Mouse (Mus musculus) granulocyte monocyte progenitor cell, adult 5-6 weeks (primary cell): ENCODE results near the gene Pcdh15. TPM values are rescaled to one million over a fixed set of nuclear protein-coding genes. Genes with fewer than 3 reads are reported as not detected.

Experiments used
- ATAC-seq: replicated peaks from 2 replicates; pipeline ENCODE4 v1.8.0; 2016; ENCODE audit warnings: mild to moderate bottlenecking, moderate TSS enrichment, inconsistent platforms; ENCODE audit not compliant: poor library complexity, severe bottlenecking
- total RNA-seq, 2 experiments: library from RNA; stranded (forward) in 1 of 2; stranded (reverse) in 1 of 2; fragments of 200-712, 200-1000 nt in 1 of 2; fragments of >200 nt in 1 of 2; fragmentation: Nextera tagmentation in 1 of 2; gene quantifications; 2 replicates each; pipeline ENCODE4 v1.2.3; 2014 to 2017

Pcdh15 gene
- total RNA-seq, 2 experiments from 2014 or later: not detected

GRCm38 (mm10) chr10:73326861-73327260 lies 227.7 kb downstream of the Pcdh15 start:
- ATAC-seq: no peak

GRCm38 (mm10) chr10:73333426-73333825 lies 234.3 kb downstream of the Pcdh15 start:
- no peak for ATAC-seq

GRCm38 (mm10) chr10:73379001-73379400 lies 279.9 kb downstream of the Pcdh15 start:
- ATAC-seq: no peak

GRCm38 (mm10) chr10:73384003-73384402 lies 284.9 kb downstream of the Pcdh15 start:
- ATAC-seq: no peak

- ATAC-seq: no peak
Measured at GRCm38 (mm10) chr10:73400426-73400825, 301.3 kb downstream of the Pcdh15 start.

GRCm38 (mm10) chr10:73425408-73425807 lies 326.3 kb downstream of the Pcdh15 start:
- no peak for ATAC-seq

GRCm38 (mm10) chr10:73431345-73431744 lies 332.2 kb downstream of the Pcdh15 start:
- no peak for ATAC-seq

GRCm38 (mm10) chr10:73484082-73484481 lies 384.9 kb downstream of the Pcdh15 start:
- no peak for ATAC-seq

GRCm38 (mm10) chr10:73491654-73492053 lies 392.5 kb downstream of the Pcdh15 start:
- no peak for ATAC-seq

- no peak for ATAC-seq
Measured at GRCm38 (mm10) chr10:73514846-73515245, 415.7 kb downstream of the Pcdh15 start.

- ATAC-seq: no peak
Measured at GRCm38 (mm10) chr10:73515742-73516141, 416.6 kb downstream of the Pcdh15 start.

GRCm38 (mm10) chr10:73519438-73519837 lies 420.3 kb downstream of the Pcdh15 start:
- no peak for ATAC-seq

- no peak for ATAC-seq
Measured at GRCm38 (mm10) chr10:73552831-73553230, 453.7 kb downstream of the Pcdh15 start.

- no peak for ATAC-seq
Measured at GRCm38 (mm10) chr10:73564216-73564615, 465.1 kb downstream of the Pcdh15 start.

GRCm38 (mm10) chr10:73574711-73575297 lies 475.7 kb downstream of the Pcdh15 start:
- no peak for ATAC-seq

GRCm38 (mm10) chr10:73667501-73667900 lies 568.4 kb downstream of the Pcdh15 start:
- no peak for ATAC-seq

GRCm38 (mm10) chr10:73700519-73701286 lies 601.6 kb downstream of the Pcdh15 start:
- no peak for ATAC-seq

GRCm38 (mm10) chr10:73725566-73726240 lies 626.6 kb downstream of the Pcdh15 start:
- no peak for ATAC-seq

GRCm38 (mm10) chr10:73733246-73733645 lies 634.1 kb downstream of the Pcdh15 start:
- ATAC-seq: no peak

- ATAC-seq: no peak
Measured at GRCm38 (mm10) chr10:73749021-73749420, 649.9 kb downstream of the Pcdh15 start.

- no peak for ATAC-seq
Measured at GRCm38 (mm10) chr10:73753876-73754275, 654.7 kb downstream of the Pcdh15 start.
